Mouse (Mus musculus) heart, adult 2 months (tissue): ENCODE results near the gene Syt15.

Experiments used
- CTCF ChIP-seq: fragments of 200-600 bp; IDR thresholded peaks from 2 replicates; pipeline ENCODE4 v1.8.1; 2022; ENCODE audit warnings: antibody characterized with exemption, mild to moderate bottlenecking, moderate library complexity
- EP300 ChIP-seq: fragments of 200-500 bp; IDR thresholded peaks from 2 replicates; pipeline ENCODE4 v1.6.1; 2011; ENCODE audit warnings: low read depth, low read length, control low read depth; ENCODE audit not compliant: insufficient read depth

GRCm38 (mm10) chr14:34208651-34209050, 10.7 kb upstream of the Syt15 start:
- TF ChIP-seq EP300 (no peak), CTCF (peak; percentile 70)
